Mouse (Mus musculus) adipocyte (in vitro differentiated cells): ENCODE results near the gene Kdf1.

Experiments
- DNase-seq: peaks from one replicate; pipeline ENCODE4 v3.0.0-alpha.2; 2016; ENCODE audit warnings: low spot score

Gene Kdf1

DNA sequence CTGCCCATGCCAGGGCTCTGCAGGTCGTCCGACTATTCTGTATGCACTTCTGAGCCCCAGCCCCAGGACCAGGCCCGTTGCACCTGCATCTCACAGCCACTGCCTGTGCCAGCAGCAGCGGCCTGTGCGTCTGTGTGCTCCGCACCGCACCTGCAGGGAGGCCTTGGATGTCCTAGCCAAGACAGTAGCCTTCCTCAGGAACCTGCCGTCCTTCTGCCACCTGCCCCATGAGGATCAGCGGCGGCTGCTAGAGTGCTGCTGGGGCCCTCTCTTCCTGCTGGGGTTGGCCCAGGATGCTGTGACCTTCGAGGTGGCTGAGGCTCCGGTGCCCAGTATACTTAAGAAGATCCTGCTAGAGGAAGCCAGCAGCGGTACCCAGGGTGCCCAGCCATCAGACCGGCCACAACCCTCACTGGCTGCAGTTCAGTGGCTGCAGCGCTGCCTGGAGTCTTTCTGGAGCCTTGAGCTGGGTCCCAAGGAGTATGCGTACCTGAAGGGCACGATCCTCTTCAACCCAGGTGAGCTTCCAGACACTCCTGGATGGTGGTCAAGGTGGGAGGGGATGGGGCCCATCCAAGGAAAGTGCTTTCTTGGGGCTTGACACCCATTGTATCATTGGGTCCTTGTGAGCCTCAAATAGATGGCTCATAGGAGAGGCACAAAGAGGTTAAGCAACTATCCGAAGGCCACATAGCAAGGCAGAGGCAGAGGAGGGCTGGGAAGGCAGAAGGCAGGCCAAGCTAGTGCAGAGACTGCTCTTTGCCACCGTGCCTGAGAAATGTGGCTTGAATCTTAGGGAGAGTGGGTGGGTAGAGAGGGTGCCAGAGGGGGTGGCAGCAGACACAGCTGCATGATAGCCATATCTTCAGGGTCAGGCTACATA, 34.9 kb downstream of the Kdf1 start:
- no peak for DNase-seq

DNA sequence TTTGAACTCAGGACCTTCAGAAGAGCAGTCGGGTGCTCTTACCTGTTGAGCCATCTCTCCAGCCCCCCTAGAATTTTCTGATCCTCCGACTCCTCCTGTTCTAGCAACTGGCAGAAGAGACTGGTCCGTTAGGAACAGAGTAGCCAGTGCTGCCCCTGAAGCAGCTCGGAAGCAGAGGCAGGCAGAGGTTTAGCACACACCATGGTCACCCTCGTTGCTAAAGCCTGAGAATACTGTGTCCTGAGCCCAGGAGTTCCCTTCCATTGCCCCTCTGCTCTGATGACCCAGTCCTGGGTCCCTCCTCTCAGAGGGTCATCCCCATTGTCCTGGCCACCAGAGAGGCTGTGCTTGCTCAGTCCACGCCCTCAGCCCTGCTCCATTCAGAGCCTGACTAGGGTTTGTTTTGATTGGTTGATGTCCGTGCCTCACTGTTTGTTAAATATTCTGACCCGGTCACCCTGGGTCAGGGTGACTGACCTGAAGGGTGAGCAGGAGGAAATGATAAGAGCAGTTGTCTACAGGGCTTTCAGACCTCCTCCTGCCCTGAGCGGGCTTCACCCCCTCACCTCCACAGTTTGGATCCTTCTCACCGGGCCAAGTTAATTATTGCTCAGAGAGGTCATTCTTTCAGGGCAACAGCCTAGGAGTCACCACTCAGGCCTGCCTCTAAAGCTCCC, 38.4 kb downstream of the Kdf1 start:
- no peak for DNase-seq

- no peak for DNase-seq
Measured at GRCm38 (mm10) chr4:133559846-133560245, 41.1 kb downstream of the Kdf1 start.

GRCm38 (mm10) chr4:133561622-133562021, 42.9 kb downstream of the Kdf1 start:
- DNase-seq: no peak

DNA sequence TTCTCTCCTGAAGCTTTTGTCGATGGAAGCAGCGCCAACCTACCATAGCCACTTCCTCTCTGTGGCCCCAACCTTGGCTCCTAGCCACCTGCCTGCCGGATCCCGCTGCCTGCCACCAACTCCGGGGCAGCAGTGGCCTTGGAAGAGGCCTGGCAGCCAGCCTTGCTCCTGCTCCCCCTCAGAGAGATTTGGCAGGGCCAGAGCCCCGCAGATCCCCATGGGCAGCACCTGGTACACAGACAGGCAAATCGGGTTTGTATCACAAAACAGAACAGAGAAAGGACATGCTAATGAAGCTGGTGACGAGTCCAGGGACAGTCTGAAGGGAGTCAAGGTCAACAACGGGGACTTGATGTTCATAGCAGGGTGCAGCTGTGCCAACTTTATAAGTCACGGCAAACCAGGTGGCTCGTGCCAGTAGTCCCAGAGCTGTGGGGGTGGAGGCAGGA, 44.4 kb downstream of the Kdf1 start:
- no peak for DNase-seq

DNA sequence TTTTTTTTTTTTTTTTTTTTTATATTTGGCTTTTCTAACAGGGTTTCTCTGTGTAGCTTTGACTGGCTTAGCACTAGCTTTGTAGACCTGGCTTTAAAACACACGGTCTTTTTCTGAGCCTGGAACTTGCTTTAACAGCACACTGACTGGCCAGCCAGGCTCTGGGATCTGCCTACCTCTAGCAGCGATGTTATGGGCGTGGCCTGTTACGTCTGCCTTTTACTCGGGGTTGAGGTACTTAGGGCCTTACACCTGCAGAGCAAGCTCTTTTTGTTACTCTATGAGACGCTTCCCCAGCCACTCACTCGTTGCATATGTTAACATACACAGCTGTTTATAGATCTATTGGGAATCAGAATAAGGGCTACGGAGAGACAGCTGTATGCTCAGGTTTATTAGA, 48.5 kb downstream of the Kdf1 start:
- no peak for DNase-seq

GRCm38 (mm10) chr4:133569291-133570065, 50.7 kb downstream of the Kdf1 start:
- DNase-seq: no peak

- DNase-seq: peak; percentile 28
Measured at GRCm38 (mm10) chr4:133570066-133570466, 51.3 kb downstream of the Kdf1 start.

DNA sequence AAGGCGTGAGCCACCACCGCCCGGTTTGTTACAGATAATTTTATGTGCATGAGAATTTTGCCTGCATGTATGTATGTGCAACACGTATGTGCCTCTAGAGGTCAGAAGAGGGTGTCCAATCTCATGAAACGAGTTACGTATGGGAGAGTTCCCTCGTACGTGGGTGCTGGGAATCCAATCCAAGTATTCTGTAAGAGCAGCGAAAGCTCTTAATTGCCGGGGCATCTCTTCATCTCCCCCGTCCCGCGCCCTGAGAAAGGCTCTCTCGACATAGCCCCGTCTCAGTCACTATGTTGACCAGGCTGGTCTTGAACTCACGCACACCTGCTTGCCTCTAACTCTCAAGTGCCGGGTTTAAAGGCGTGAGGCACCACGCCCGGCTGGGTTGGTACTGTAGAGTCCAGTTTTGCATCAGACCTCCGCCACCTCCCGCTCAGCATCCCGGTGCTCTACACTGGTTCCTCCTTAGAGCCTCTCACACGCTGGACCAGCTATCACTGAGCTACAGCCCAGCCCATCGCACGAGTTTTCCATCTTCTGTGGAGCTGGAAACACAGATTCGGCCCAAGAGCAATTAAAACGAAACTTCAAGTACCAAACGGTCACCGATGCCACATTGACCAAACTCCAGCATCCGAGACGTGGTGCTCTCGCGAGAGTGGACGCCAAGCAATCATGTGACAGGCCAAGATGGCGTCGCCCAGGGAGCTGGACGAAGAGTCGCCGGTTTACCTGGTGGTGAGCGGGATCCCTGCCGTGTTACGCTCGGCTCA, 55.5 kb downstream of the Kdf1 start, which contains the start of gene Gpatch3:
Gpatch3 (plus strand) TSS at position 676 of the 773 bp plus-strand sequence.
- DNase-seq: peak; percentile 94

DNA sequence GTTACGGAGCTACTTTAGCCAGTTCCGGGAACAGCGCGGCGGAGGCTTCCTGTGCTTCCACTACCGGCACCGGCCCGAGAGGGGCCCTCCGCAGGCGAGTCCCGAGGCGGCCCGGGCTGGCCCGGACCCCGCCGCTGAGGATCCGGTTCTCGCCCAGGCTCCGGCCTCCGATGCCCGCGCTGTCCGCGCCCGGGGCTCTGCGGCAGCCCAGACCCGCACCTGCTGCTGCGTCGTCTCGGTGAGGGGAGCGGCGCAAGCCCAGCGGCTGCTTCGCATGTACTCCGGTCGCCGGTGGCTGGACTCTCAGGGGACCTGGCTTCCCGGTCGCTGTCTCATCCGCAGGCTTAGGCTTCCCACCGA, 56.1 kb downstream of the Kdf1 start:
- no peak for DNase-seq

DNA sequence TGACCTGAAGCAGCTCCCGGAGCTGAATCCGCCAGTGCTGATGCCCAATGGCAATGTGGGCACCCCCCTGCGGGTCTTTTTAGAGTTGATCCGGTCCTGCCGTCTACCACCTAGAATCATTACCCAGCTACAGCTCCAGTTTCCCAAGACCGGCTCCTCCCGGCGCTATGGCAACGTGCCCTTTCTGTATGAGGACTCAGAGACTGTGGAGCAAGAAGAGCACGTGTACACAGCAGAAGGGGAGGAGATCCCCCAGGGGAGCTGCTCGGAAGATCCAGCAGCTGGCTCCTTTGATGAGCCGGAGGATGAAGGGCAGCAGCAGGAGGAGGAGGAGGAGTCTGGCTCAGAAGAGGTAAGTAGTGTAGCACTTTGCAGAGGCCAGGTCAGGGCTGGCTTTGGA, 59.2 kb downstream of the Kdf1 start:
- DNase-seq: no peak
